Mouse (Mus musculus) lung, embryonic 16.5 days (tissue): ENCODE measurements at regions not wholly inside any gene's neighbourhood (a gene's known extent, or its start where the extent isn't known, plus 50 kb on each side); places are given as distances from the start of the nearest gene placed in this dataset.

Source experiments
- ATAC-seq: fragments of 200-750 bp; cut with Nextera tagmentation; 2 replicates; pipeline ENCODE4 v1.8.0; 2017; ENCODE audit warnings: low read depth, mild to moderate bottlenecking, moderate library complexity
- H3K27ac ChIP-seq: fragments of 300-500 bp; sonication (generic); 2 replicates; pipeline ENCODE4 v1.5.1; 2014; ENCODE audit warnings: mild to moderate bottlenecking, control low read depth, low read length
- H3K27me3 ChIP-seq: fragments of 300-500 bp; sonication (generic); 2 replicates; pipeline ENCODE4 v1.6.1; 2014; ENCODE audit warnings: low read depth, low read length, mixed read lengths; ENCODE audit not compliant: control insufficient read depth, insufficient read depth
- H3K36me3 ChIP-seq: fragments of 300-500 bp; sonication (generic); 2 replicates; pipeline ENCODE4 v1.6.1; 2014; ENCODE audit warnings: low read length; ENCODE audit not compliant: control insufficient read depth, insufficient read depth
- H3K4me1 ChIP-seq: fragments of 300-500 bp; sonication (generic); replicated peaks from 2 replicates; pipeline ENCODE4 v1.6.1; 2014; ENCODE audit warnings: low read length, mixed read lengths; ENCODE audit not compliant: control insufficient read depth, insufficient read depth
- H3K4me2 ChIP-seq: fragments of 300-500 bp; sonication (generic); 2 replicates; pipeline ENCODE4 v1.6.1; 2014; ENCODE audit warnings: low read depth, low read length, control low read depth
- H3K4me3 ChIP-seq: fragments of 300-500 bp; sonication (generic); 2 replicates; pipeline ENCODE4 v1.5.1; 2014; ENCODE audit warnings: mild to moderate bottlenecking, low read length, control low read depth
- H3K9ac ChIP-seq: fragments of 300-500 bp; sonication (generic); 2 replicates; pipeline ENCODE4 v1.6.1; 2014; ENCODE audit warnings: low read length, control low read depth
- H3K9me3 ChIP-seq: fragments of 300-500 bp; sonication (generic); 2 replicates; pipeline ENCODE4 v1.6.1; 2016; ENCODE audit warnings: low read length; ENCODE audit not compliant: control insufficient read depth
- WGBS: fragments of 180-500 bp; shearing (Covaris S2); extraction: QIAGEN DNeasy Blood & Tissue Kit; methylation state at CpG from one replicate; pipeline ENCODE4 v1.1.7; 2014; 5-methylcytosine and 5-hydroxymethylcytosine counted together

DNA sequence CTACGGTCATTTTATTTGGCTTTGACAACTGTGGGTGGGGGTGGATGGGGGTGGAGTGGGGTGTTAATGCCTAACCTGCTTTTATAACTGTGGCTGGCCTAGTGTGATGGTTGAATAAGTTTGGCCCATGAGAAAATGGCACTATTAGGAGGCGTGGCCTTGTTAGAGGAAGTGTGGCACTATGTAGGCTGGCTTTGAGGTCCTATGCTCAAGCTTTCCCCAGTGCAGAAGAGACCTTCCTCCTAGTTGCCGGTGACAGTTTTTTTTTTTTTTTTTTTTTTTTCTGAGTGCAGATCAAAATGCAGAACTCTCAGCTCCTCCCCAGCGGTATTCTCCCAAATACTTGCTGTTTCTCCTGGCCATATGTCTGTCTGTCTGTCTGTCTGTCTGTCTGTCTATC, 404.6 kb upstream of the Smim15 start:
- Histone ChIP-seq H3K36me3 (no peaks in the 10 kb centered on the region), H3K4me1 (peaks cover 6% of the 10 kb centered on the region), H3K9me3 (no peaks in the 10 kb centered on the region), H3K4me3 (no peak overlapping the region), H3K27me3 (peaks cover 2% of the 10 kb centered on the region), H3K27ac (no peak overlapping the region), H3K9ac (no peak overlapping the region), H3K4me2 (no peak overlapping the region)
- 85% methylated on average over 4 of the region's 4 CpGs for WGBS
- ATAC-seq = no peak

GRCm38 (mm10) chr13:107637269-107637668, 407.0 kb upstream of the Smim15 start:
- Histone ChIP-seq H3K4me1 (peaks cover 5% of the 10 kb centered on the region), H3K9me3 (no peaks in the 10 kb centered on the region), H3K4me2 (no peak overlapping the region), H3K27me3 (no peaks in the 10 kb centered on the region), H3K9ac (no peak overlapping the region), H3K4me3 (no peak overlapping the region), H3K36me3 (no peaks in the 10 kb centered on the region), H3K27ac (no peak overlapping the region)
- 81% methylated on average over 5 of the region's 5 CpGs for WGBS
- no peak for ATAC-seq

GRCm38 (mm10) chr13:107635114-107635513, 409.1 kb upstream of the Smim15 start:
- no peaks in the 10 kb centered on the region for H3K4me1 ChIP-seq
- H3K9ac ChIP-seq = no peak overlapping the region
- 69% methylated on average over 5 of the region's 5 CpGs for WGBS
- H3K9me3 ChIP-seq = no peaks in the 10 kb centered on the region
- H3K27ac ChIP-seq = no peak overlapping the region
- no peaks in the 10 kb centered on the region for H3K27me3 ChIP-seq
- ATAC-seq = no peak
- H3K4me2 ChIP-seq = no peak overlapping the region
- no peak overlapping the region for H3K4me3 ChIP-seq
- H3K36me3 ChIP-seq = no peaks in the 10 kb centered on the region

- Histone ChIP-seq H3K4me1 (no peaks in the 10 kb centered on the region), H3K27me3 (no peaks in the 10 kb centered on the region), H3K27ac (no peak overlapping the region), H3K36me3 (no peaks in the 10 kb centered on the region), H3K4me3 (no peak overlapping the region), H3K4me2 (no peak overlapping the region), H3K9ac (no peak overlapping the region), H3K9me3 (no peaks in the 10 kb centered on the region)
- WGBS = 87% methylated on average over 2 of the region's 2 CpGs
- ATAC-seq = no peak
Observed at GRCm38 (mm10) chr13:107627073-107627472, 417.2 kb upstream of the Smim15 start.

DNA sequence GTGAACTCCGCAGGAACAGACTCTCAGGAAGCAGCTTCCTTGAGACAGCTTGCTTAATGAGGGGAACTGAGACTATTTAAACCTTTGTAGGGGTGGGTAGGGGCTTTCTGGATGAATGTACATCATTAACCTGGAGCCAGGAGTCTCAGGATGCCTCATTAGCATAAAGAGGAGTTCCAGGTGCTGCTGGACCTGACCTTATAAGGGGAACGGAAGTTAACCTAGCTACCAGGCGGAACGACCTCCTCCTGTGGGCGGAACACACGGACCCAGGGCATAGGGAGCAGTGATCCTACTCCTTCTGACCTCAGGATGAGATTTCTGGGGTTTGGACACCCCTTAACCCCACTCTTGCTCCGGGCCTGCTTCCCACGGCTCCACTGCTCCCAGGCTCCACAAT, 417.6 kb upstream of the Smim15 start:
- no peak overlapping the region for H3K27ac ChIP-seq
- H3K4me1 ChIP-seq = no peaks in the 10 kb centered on the region
- H3K4me3 ChIP-seq = no peak overlapping the region
- no peaks in the 10 kb centered on the region for H3K27me3 ChIP-seq
- 62% methylated on average over 8 of the region's 8 CpGs for WGBS
- no peaks in the 10 kb centered on the region for H3K36me3 ChIP-seq
- no peaks in the 10 kb centered on the region for H3K9me3 ChIP-seq
- no peak for ATAC-seq
- no peak overlapping the region for H3K9ac ChIP-seq
- H3K4me2 ChIP-seq = no peak overlapping the region

DNA sequence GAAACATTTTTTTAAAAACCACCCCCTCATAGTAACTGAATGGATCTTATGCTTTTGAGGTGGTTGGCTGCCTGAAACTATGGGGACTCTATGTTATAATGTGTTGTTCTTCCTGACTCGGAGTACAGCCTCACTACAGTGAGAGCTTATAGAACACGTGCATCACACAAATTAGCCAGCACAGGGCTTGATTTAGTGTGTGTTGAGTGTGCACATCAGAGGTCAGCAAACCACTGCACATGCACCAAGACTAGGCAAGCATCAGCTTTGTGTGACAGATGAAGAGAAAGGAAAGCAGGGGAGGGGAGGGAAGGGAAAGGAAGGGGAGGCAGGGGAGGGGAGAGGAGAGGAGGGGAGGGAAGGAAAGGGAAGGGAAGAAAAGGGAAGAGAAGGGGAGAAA, 422.9 kb upstream of the Smim15 start:
- no peak for ATAC-seq
- H3K9me3 ChIP-seq = no peaks in the 10 kb centered on the region
- no peak overlapping the region for H3K9ac ChIP-seq
- H3K4me1 ChIP-seq = peaks cover 8% of the 10 kb centered on the region
- H3K4me3 ChIP-seq = no peak overlapping the region
- WGBS = 54% methylated on average over 2 of the region's 2 CpGs
- H3K4me2 ChIP-seq = no peak overlapping the region
- no peak overlapping the region for H3K27ac ChIP-seq
- H3K27me3 ChIP-seq = no peaks in the 10 kb centered on the region
- H3K36me3 ChIP-seq = no peaks in the 10 kb centered on the region

DNA sequence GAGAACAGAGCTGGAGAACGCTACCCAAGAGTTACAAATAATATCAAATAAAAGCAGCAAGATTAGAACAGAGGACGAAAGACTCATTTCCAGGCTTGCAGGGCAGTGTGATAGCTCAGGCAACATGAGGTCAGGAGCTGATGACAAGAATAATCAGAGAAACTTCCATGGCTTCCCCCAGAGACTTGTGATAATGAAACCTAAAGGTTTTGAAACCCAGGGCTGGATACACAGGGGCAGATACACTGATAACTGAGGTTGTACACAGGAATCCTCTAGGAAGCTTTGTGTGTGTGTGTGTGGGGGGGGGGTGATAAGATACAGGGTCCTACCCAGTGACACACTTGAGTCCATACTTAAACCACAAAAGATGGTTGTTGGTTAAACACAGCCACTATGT, 423.4 kb upstream of the Smim15 start:
- no peaks in the 10 kb centered on the region for H3K9me3 ChIP-seq
- no peak overlapping the region for H3K27ac ChIP-seq
- H3K4me3 ChIP-seq = no peak overlapping the region
- no peaks in the 10 kb centered on the region for H3K36me3 ChIP-seq
- no peak overlapping the region for H3K9ac ChIP-seq
- H3K4me2 ChIP-seq = no peak overlapping the region
- H3K27me3 ChIP-seq = no peaks in the 10 kb centered on the region
- peaks cover 8% of the 10 kb centered on the region for H3K4me1 ChIP-seq
- 91% methylated on average over 2 of the region's 2 CpGs for WGBS
- no peak for ATAC-seq

- H3K4me1 ChIP-seq = peaks cover 8% of the 10 kb centered on the region
- H3K4me2 ChIP-seq = no peak overlapping the region
- no peak overlapping the region for H3K27ac ChIP-seq
- H3K9me3 ChIP-seq = no peaks in the 10 kb centered on the region
- H3K27me3 ChIP-seq = no peaks in the 10 kb centered on the region
- 43% methylated on average over 6 of the region's 6 CpGs for WGBS
- no peaks in the 10 kb centered on the region for H3K36me3 ChIP-seq
- H3K4me3 ChIP-seq = no peak overlapping the region
- no peak for ATAC-seq
- H3K9ac ChIP-seq = no peak overlapping the region
Observed at GRCm38 (mm10) chr13:107620210-107620609, 424.0 kb upstream of the Smim15 start.

DNA sequence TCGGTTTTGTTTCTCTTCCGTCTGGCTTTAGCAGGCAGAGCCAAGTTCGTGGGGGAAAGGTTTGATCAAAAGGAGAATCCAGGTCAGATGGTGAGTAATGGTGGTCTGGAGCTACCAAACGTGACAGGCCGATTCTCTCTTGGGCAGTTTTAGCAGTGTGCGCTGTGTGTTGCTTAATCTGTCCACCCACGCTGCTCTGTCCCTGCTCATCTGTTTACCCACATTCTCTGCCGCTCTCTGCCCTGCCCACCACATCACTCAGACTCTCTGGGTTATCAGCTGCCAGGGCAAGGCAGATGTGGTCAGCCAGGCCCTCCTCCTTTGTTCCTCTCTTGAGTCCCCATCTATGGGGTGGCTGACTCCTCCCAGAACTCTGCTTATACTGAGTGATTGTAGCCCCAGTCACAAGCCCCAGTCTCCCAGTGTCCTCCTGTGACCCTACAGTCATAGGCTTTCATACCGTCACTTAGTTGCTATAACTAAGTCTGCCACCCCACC, 424.8 kb upstream of the Smim15 start:
- Histone ChIP-seq H3K27ac (no peak overlapping the region), H3K9me3 (no peaks in the 10 kb centered on the region), H3K4me1 (peaks cover 8% of the 10 kb centered on the region), H3K4me3 (no peak overlapping the region), H3K27me3 (no peaks in the 10 kb centered on the region), H3K4me2 (no peak overlapping the region), H3K9ac (0 out of 2 replicates have a peak overlapping the region, but pooled peaks have one; percentile 1), H3K36me3 (no peaks in the 10 kb centered on the region)
- 41% methylated on average over 9 of the region's 9 CpGs for WGBS
- ATAC-seq = peak; percentile 36; the same call in 1 of the 2 replicates
